Mouse (Mus musculus) liver, adult (tissue): ENCODE data around the gene Cacnb3.

Source experiments
- GATA4 ChIP-seq: IDR thresholded peaks from 2 replicates; pipeline ENCODE4 v1.6.1; 2014; ENCODE audit warnings: mild to moderate bottlenecking, low read length; ENCODE audit not compliant: insufficient replicate concordance

Cacnb3 gene

GRCm38 (mm10) chr15:98606051-98606536, 24.5 kb upstream of the Cacnb3 start:
- peak; percentile 78; the same call in 1 of the 2 replicates for TF ChIP-seq GATA4

- no peak for TF ChIP-seq GATA4
Measured at GRCm38 (mm10) chr15:98606739-98607138, 23.9 kb upstream of the Cacnb3 start.

GRCm38 (mm10) chr15:98607557-98607956, 23.1 kb upstream of the Cacnb3 start:
- TF ChIP-seq GATA4: peak; percentile 95; the same call in 1 of the 2 replicates

GRCm38 (mm10) chr15:98608058-98608783, 22.4 kb upstream of the Cacnb3 start:
- TF ChIP-seq GATA4: no peak

- TF ChIP-seq GATA4: no peak
Measured at GRCm38 (mm10) chr15:98608784-98609250, 21.8 kb upstream of the Cacnb3 start.

GRCm38 (mm10) chr15:98609331-98610130, 21.1 kb upstream of the Cacnb3 start, which contains the start of gene Adcy6:
Gene Adcy6, minus strand, starts transcription at chr15:98610076.
- no peak for TF ChIP-seq GATA4

GRCm38 (mm10) chr15:98610131-98610633, 20.5 kb upstream of the Cacnb3 start:
- no peak for TF ChIP-seq GATA4

- TF ChIP-seq GATA4: no peak
Measured at GRCm38 (mm10) chr15:98612229-98612628, 18.4 kb upstream of the Cacnb3 start.

DNA sequence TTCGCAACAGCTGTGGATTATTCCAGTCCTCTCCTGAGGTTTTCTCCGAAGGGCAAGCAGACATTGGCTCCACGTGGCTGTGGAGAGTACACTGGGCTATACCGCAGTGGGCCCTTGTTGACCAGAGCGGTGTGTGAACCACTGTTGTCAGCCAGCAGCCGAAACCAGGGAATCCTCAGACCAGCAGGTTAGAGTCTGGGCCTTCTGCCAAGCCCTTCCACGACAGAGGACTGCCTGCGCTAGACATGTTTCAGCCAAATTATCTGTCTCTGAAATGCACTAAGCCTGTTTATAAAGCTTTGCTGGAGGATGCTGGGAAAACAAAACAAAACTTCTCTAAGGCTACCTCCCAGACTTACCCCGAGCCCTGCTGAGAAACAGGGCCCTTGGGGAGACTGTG, 16.1 kb upstream of the Cacnb3 start:
- no peak for TF ChIP-seq GATA4

- TF ChIP-seq GATA4: no peak
Measured at GRCm38 (mm10) chr15:98614971-98615370, 15.7 kb upstream of the Cacnb3 start.

DNA sequence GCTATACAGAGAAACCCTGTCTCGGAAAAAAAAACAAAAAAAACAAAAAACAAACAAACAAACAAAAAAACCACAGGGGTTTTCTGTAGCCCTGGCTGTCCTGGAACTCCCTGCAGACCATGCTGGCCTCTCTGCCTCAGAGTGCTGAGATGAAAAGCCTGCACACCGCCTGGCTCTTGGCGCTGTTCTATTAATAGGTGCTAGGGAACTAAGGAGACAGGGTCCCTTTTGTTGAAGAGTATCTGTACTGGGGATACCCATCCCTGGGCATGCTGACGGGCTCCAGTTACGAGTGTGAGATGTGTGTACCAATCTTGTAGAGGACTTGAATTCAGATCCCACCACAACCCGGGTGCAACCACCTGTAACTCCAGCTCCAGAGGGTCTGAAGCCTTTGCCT, 14.9 kb upstream of the Cacnb3 start:
- TF ChIP-seq GATA4: no peak

DNA sequence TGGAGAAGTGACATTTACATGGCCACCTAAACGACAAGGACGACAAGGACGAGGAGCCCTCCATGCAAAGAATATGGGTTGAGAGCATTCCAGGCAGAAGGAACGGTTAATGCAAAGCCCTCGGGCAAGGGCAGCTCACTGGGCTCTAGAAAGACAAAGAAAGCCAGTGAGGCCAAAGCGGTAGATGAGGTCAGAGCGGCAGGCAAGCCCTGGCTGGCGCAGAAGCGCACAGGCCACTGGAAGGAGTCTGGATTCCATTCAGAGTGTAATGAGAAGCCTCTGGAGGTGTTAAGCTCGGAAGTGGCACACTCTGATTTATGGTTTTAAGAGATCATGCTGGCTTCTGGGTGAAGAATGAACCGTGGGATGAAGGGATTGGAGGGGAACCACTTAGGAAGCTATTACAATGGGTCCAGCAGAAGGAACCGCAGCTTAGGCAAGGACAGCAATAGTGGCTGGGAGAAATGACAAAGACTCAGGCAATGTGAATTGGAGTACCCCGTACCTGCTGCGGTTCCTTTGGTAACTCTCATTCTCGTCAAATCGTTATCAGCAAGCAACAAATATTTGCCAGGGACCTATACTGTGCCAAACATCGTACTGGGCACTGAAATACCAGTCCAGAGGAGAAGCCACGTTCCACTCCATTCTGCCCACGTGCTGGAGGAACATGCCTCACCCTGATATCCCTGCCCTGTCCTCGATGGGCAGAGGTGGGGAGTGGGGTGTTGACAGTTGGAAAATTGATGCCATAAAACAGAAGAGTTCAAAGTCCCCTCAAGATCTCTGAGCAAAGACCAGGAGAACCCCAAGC, 14.1 kb upstream of the Cacnb3 start:
- no peak for TF ChIP-seq GATA4

DNA sequence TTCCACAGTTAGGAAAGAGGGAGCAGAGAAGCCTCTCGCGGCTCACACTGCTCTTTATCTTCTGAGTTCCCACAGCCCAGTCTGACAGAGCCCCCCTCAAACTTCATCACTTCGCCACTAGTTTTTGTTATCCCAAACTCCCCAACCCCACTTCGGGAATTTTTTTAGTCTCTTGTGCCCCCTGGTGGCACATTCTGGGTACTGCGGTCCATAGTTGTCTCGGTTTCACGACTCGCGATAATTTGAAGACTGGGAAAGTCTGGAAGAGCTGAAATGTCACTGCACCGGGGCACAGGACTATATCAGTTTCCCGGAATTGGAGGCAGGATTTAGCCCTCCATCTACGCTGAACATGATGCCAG, 13.5 kb upstream of the Cacnb3 start:
- no peak for TF ChIP-seq GATA4

DNA sequence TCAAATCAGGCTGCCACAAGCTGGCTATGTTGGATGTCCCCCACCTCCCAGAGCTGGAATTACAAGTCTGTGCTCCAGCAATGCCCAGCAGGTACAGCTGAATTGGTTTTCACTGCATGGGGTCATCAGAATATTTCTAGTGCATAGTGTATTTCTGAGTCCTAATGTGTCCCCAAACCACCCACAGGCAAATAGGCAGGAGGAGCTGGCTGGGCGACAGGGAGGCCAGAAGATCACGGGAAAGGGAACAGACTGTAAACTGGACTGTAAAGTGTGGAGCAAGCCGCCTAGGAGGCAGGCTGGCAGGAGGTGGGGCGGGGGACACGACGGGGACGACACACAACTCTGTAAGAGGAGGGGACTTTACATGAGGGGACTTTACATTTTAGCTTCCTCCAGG, 8.4 kb upstream of the Cacnb3 start:
- no peak for TF ChIP-seq GATA4

DNA sequence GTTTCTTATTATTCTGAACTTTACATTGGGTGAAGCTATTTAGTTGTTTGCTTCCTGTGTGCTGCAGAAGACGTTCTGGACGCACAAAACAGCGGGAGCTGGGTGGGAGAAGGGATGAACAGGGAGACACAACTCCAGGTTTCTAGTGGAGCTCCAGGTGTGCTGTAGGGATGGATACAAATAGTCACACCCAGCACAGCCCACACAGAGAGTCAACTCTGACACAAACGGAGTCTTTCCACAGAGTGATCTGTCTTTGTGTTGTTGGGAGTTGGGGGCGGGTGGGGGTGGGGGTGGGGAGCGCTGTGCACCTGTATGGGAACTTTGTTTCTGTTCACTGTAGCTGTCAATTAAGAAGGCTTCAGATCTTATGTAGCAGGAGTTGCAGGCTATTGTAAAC, 7.9 kb upstream of the Cacnb3 start:
- no peak for TF ChIP-seq GATA4
